ENCODE assay signal across 9 mouse cellular contexts in the genomic region with DNA sequence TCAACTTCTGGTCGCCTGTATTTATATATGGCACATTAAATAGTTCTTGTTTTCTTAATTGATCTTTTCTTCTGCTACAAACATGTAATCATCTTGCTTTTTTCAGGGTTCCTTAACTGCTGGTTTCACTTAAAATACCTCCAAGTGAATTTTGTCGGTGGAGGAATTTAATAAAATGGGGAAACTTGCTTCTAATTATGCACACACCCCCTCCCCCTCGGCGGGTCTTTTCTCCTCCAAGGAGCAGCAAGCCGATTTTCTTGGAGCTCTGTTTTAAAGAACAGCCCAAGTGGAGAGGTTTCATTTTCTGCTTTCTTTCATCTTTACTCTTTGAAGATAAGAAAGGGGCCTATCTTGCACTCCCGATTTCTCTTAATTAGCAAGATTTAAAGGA. TPM values are rescaled to one million over a fixed set of nuclear protein-coding genes. Genes with fewer than 3 reads are reported as not detected.
A peak's percentile ranks its signal among the peaks of the same experiment; 100 is the strongest.
DNase-seq lines count a peak whose midpoint lies in the region; ATAC-seq and TF ChIP-seq lines count a peak whose summit lies in the region.
"Had no signal": no experiment of that assay in that cellular context is flagged by ENCODE, and none has a peak within 500 bp of the region (broad histone marks: within the 10 kb centered on the region; RNA-seq: fewer than 3 reads in every experiment).

No protein-coding gene starts in this region.

- TF ChIP-seq POLR2A in kidney, adult 2 months (IDR thresholded peaks at IDR 0.05; ENCODE audit: low read depth, low read length) = no peak
- no peak for TF ChIP-seq POLR2A in brain, embryonic 14.5 days (IDR thresholded peaks at IDR 0.05; ENCODE audit: borderline replicate concordance, extremely low read depth, insufficient read depth, insufficient read length, poor library complexity, severe bottlenecking)

- no peak overlapping the region for H3K27ac ChIP-seq in kidney, adult 2 months (ENCODE audit: insufficient read depth, low read depth, low read length)
- H3K27ac ChIP-seq in midbrain, embryonic 11.5 days (ENCODE audit: low read depth, low read length) = peak overlapping the region; percentile 95

- no peak for DNase-seq in kidney, adult 2 months
- DNase-seq in kidney, postnatal 14 days = no peak
- DNase-seq in brain, embryonic 14.5 days (ENCODE audit: low read depth) = peak; percentile 88
- DNase-seq in heart, postnatal 4 days = peak; percentile 14
- DNase-seq in midbrain, embryonic 11.5 days (ENCODE audit: low spot score, missing footprints) = peak; percentile 93
- no peak for DNase-seq in spleen, postnatal 10 days (ENCODE audit: low spot score in 2 of 2)
- no peak for DNase-seq in urinary bladder, postnatal 10 days (ENCODE audit: low spot score)

- no peaks in the 10 kb centered on the region for H3K9me3 ChIP-seq in midbrain, embryonic 11.5 days (ENCODE audit: control insufficient read depth, low read length)

- H3K4me3 ChIP-seq in kidney, adult 2 months (ENCODE audit: insufficient read depth, low read depth, low read length) = peak overlapping the region; percentile 64
- peak overlapping the region; percentile 71 for H3K4me3 ChIP-seq in midbrain, embryonic 11.5 days (ENCODE audit: low read depth, low read length)

- no peaks in the 10 kb centered on the region for H3K36me3 ChIP-seq in kidney, adult 2 months (ENCODE audit: control insufficient read depth, insufficient read depth, low read length)
- peaks cover 6% of the 10 kb centered on the region for H3K36me3 ChIP-seq in midbrain, embryonic 11.5 days (ENCODE audit: control insufficient read depth, insufficient read depth, low read length)
- H3K36me3 ChIP-seq: G1E had no signal

- H3K4me1 ChIP-seq in kidney, adult 2 months (ENCODE audit: control insufficient read depth, insufficient read depth, low read length) = no peaks in the 10 kb centered on the region
- peaks cover 30% of the 10 kb centered on the region for H3K4me1 ChIP-seq in midbrain, embryonic 11.5 days (ENCODE audit: control insufficient read depth, insufficient read depth, low read length)

- peak overlapping the region; percentile 92; the same call in 1 of the 2 replicates for H3K9ac ChIP-seq in midbrain, embryonic 11.5 days (ENCODE audit: low read length)

- peak overlapping the region; percentile 62 for H3K4me2 ChIP-seq in midbrain, embryonic 11.5 days

- peak; percentile 65 for ATAC-seq in midbrain, embryonic 11.5 days (ENCODE audit: low FRiP score)
- ATAC-seq in erythroid progenitor cell, adult 5-6 weeks (replicated peaks; ENCODE audit: low FRiP score, poor library complexity, severe bottlenecking) = no peak

- WGBS in kidney, adult 2 months = 1% methylated on average over 6 of the region's 6 CpGs
- WGBS in midbrain, embryonic 11.5 days = under 1% methylated on average over 6 of the region's 6 CpGs

- peaks cover 2% of the 10 kb centered on the region; the same call in 1 of the 2 replicates for H3K27me3 ChIP-seq in kidney, adult 2 months (replicated peaks; ENCODE audit: control insufficient read depth, insufficient read depth, low read length)
- H3K27me3 ChIP-seq in midbrain, embryonic 11.5 days (ENCODE audit: control insufficient read depth, insufficient read depth, low read length) = no peaks in the 10 kb centered on the region

- TF ChIP-seq CTCF in kidney, adult 2 months (conservative IDR thresholded peaks at IDR 0.05; ENCODE audit: insufficient read depth, insufficient read length, low read depth, low read length) = no peak
- TF ChIP-seq CTCF in brain, embryonic 14.5 days (IDR thresholded peaks at IDR 0.05; ENCODE audit: borderline replicate concordance, extremely low read depth, insufficient read depth, insufficient read length) = no peak

RNA-seq across cellular contexts. Expression of a gene that starts 0.5 kb away (rescaled TPM):
- 5.7 and 6.7 TPM in 2 replicates for polyA plus RNA-seq in kidney, adult 2 months (2012; rRNA removed)
- 18.8 and 25.5 TPM in 2 replicates for polyA plus RNA-seq in brain, embryonic 14.5 days (2012; rRNA removed)
- total RNA-seq in heart, postnatal 4 days (2021) = 10 to 100 TPM; 16.9 to 17.7 TPM
- 85.0 and 87.9 TPM in 2 replicates for polyA plus RNA-seq in midbrain, embryonic 11.5 days (2014; fragmentation: Nextera tagmentation; extraction: Ambion mirVana)
- 0.42 TPM in 1 of 2 replicates, not detected in the other for total RNA-seq in erythroid progenitor cell, adult 5-6 weeks (2015; ENCODE audit: low replicate concordance)
- total RNA-seq in erythroid progenitor cell, adult 5-6 weeks (2017; ENCODE audit: low replicate concordance) = 0.53 TPM in 1 of 2 replicates, not detected in the other
- polyA plus RNA-seq: G1E had no signal

Comparison
In these comparisons a context has a peak if more than half of its experiments do, and no peak if none do; other contexts are left out.
1. DNase-seq: peak in brain, embryonic 14.5 days (single experiment), heart, postnatal 4 days (single experiment) and midbrain, embryonic 11.5 days (single experiment); none in kidney, adult 2 months (single experiment), kidney, postnatal 14 days (single experiment), spleen, postnatal 10 days (0 of 2) and urinary bladder, postnatal 10 days (single experiment).